Mouse (Mus musculus): ENCODE data around the gene Naxd. TPM values are rescaled to one million over a fixed set of nuclear protein-coding genes. Genes with fewer than 3 reads are reported as not detected.

Gene Naxd
- polyA plus RNA-seq, 1 experiment from 2014 or later: 83.5 TPM

GRCm38 (mm10) chr8:11542031-11542430 lies 44.7 kb downstream of the Naxd start:
- ATAC-seq: no peak
- H3K4me2 ChIP-seq (replicated peaks; ENCODE audit: low read depth): no peak overlapping the region

GRCm38 (mm10) chr8:11542866-11543265 lies 45.6 kb downstream of the Naxd start:
- no peak for ATAC-seq
- WGBS: 85% methylated on average over 4 of the region's 4 CpGs
- H3K9ac ChIP-seq (ENCODE audit: low read depth, low read length): no peak overlapping the region
- no peak for TF ChIP-seq CTCF (IDR thresholded peaks at IDR 0.05; ENCODE audit: low read depth)
- H3K36me3 ChIP-seq (ENCODE audit: control insufficient read depth, insufficient read depth): peaks cover 37% of the 10 kb centered on the region
- H3K27ac ChIP-seq (ENCODE audit: low read depth, low read length): no peak overlapping the region
- H3K9me3 ChIP-seq (ENCODE audit: control insufficient read depth): no peaks in the 10 kb centered on the region
- H3K4me2 ChIP-seq (replicated peaks; ENCODE audit: low read depth): no peak overlapping the region
- no peak overlapping the region for H3K4me3 ChIP-seq (ENCODE audit: low read depth, low read length)
- H3K4me1 ChIP-seq (replicated peaks; ENCODE audit: control insufficient read depth, insufficient read depth, low read length): no peaks in the 10 kb centered on the region
- no peaks in the 10 kb centered on the region for H3K27me3 ChIP-seq (replicated peaks; ENCODE audit: control insufficient read depth, insufficient read depth, low read length)

More at GRCm38 (mm10) chr8:11542031-11542430, 44.7 kb downstream of the Naxd start:
- H3K4me3 ChIP-seq (ENCODE audit: low read depth, low read length): no peak overlapping the region
- H3K4me1 ChIP-seq (replicated peaks; ENCODE audit: control insufficient read depth, insufficient read depth, low read length): no peaks in the 10 kb centered on the region
- no peak for TF ChIP-seq CTCF (IDR thresholded peaks at IDR 0.05; ENCODE audit: low read depth)
- no peaks in the 10 kb centered on the region for H3K27me3 ChIP-seq (replicated peaks; ENCODE audit: control insufficient read depth, insufficient read depth, low read length)
- H3K27ac ChIP-seq (ENCODE audit: low read depth, low read length): no peak overlapping the region
- H3K9ac ChIP-seq (ENCODE audit: low read depth, low read length): no peak overlapping the region
- H3K9me3 ChIP-seq (ENCODE audit: control insufficient read depth): no peaks in the 10 kb centered on the region
- WGBS: 89% methylated on average over 12 of the region's 12 CpGs
- H3K36me3 ChIP-seq (ENCODE audit: control insufficient read depth, insufficient read depth): peaks cover 40% of the 10 kb centered on the region

- H3K4me1 ChIP-seq (replicated peaks; ENCODE audit: control insufficient read depth, insufficient read depth, low read length): no peaks in the 10 kb centered on the region
- H3K9ac ChIP-seq (ENCODE audit: low read depth, low read length): no peak overlapping the region
- no peaks in the 10 kb centered on the region for H3K9me3 ChIP-seq (ENCODE audit: control insufficient read depth)
- H3K4me2 ChIP-seq (replicated peaks; ENCODE audit: low read depth): no peak overlapping the region
- H3K36me3 ChIP-seq (ENCODE audit: control insufficient read depth, insufficient read depth): peaks cover 29% of the 10 kb centered on the region
- ATAC-seq: peak; percentile 20; the same call in 1 of the 2 replicates
- TF ChIP-seq CTCF (IDR thresholded peaks at IDR 0.05; ENCODE audit: low read depth): peak; percentile 74
- no peak overlapping the region for H3K27ac ChIP-seq (ENCODE audit: low read depth, low read length)
- WGBS: 58% methylated on average over 3 of the region's 3 CpGs
- H3K27me3 ChIP-seq (replicated peaks; ENCODE audit: control insufficient read depth, insufficient read depth, low read length): no peaks in the 10 kb centered on the region
- H3K4me3 ChIP-seq (ENCODE audit: low read depth, low read length): no peak overlapping the region
These were observed 47.1 kb downstream of the Naxd start for GRCm38 (mm10) chr8:11544386-11544785.

- Histone ChIP-seq H3K4me2 (replicated peaks; ENCODE audit: low read depth) (no peak overlapping the region), H3K4me1 (replicated peaks; ENCODE audit: control insufficient read depth, insufficient read depth, low read length) (0 out of 2 replicates have a peak, but pooled peaks cover 4% of the 10 kb centered on the region), H3K27ac (ENCODE audit: low read depth, low read length) (no peak overlapping the region), H3K4me3 (ENCODE audit: low read depth, low read length) (no peak overlapping the region), H3K36me3 (ENCODE audit: control insufficient read depth, insufficient read depth) (peaks cover 13% of the 10 kb centered on the region), H3K9me3 (ENCODE audit: control insufficient read depth) (no peaks in the 10 kb centered on the region), H3K27me3 (replicated peaks; ENCODE audit: control insufficient read depth, insufficient read depth, low read length) (no peaks in the 10 kb centered on the region), H3K9ac (ENCODE audit: low read depth, low read length) (no peak overlapping the region)
- 70% methylated on average over 6 of the region's 6 CpGs for WGBS
- no peak for ATAC-seq
- peak; percentile 69 for TF ChIP-seq CTCF (IDR thresholded peaks at IDR 0.05; ENCODE audit: low read depth)
These were observed 49.8 kb downstream of the Naxd start for GRCm38 (mm10) chr8:11547063-11547462.

- no peak for ATAC-seq
- 16% methylated on average over 7 of the region's 7 CpGs for WGBS
- 0 out of 2 replicates have a peak overlapping the region, but pooled peaks have one; percentile 3 for H3K27ac ChIP-seq (ENCODE audit: low read depth, low read length)
These were observed 52.4 kb downstream of the Naxd start for GRCm38 (mm10) chr8:11549706-11550105.

GRCm38 (mm10) chr8:11550281-11550948 lies 53.1 kb downstream of the Naxd start, which contains the start of gene Cars2:
Gene Cars2 (minus strand): TSS chr8:11550783.
- under 1% methylated on average over 53 of the region's 53 CpGs for WGBS
- peak; percentile 5; the same call in 1 of the 2 replicates for TF ChIP-seq CTCF (IDR thresholded peaks at IDR 0.05; ENCODE audit: low read depth)

More at GRCm38 (mm10) chr8:11549706-11550105, 52.4 kb downstream of the Naxd start:
- Histone ChIP-seq H3K27me3 (replicated peaks; ENCODE audit: control insufficient read depth, insufficient read depth, low read length) (no peaks in the 10 kb centered on the region), H3K9ac (ENCODE audit: low read depth, low read length) (no peak overlapping the region), H3K4me3 (ENCODE audit: low read depth, low read length) (peak overlapping the region; percentile 69), H3K36me3 (ENCODE audit: control insufficient read depth, insufficient read depth) (peaks cover 8% of the 10 kb centered on the region; the same call in 1 of the 2 replicates), H3K9me3 (ENCODE audit: control insufficient read depth) (no peaks in the 10 kb centered on the region), H3K4me1 (replicated peaks; ENCODE audit: control insufficient read depth, insufficient read depth, low read length) (0 out of 2 replicates have a peak, but pooled peaks cover 4% of the 10 kb centered on the region), H3K4me2 (replicated peaks; ENCODE audit: low read depth) (peak overlapping the region; percentile 91)
- peak; percentile 80 for TF ChIP-seq CTCF (IDR thresholded peaks at IDR 0.05; ENCODE audit: low read depth)

More at GRCm38 (mm10) chr8:11550281-11550948, 53.1 kb downstream of the Naxd start, which contains the start of gene Cars2:
- no peaks in the 10 kb centered on the region for H3K27me3 ChIP-seq (replicated peaks; ENCODE audit: control insufficient read depth, insufficient read depth, low read length)
- 0 out of 2 replicates have a peak, but pooled peaks cover 4% of the 10 kb centered on the region for H3K4me1 ChIP-seq (replicated peaks; ENCODE audit: control insufficient read depth, insufficient read depth, low read length)
- H3K9me3 ChIP-seq (ENCODE audit: control insufficient read depth): no peaks in the 10 kb centered on the region
- H3K27ac ChIP-seq (ENCODE audit: low read depth, low read length): peak within 1 kb of the TSS; percentile 87
- peaks cover 8% of the 10 kb centered on the region; the same call in 1 of the 2 replicates for H3K36me3 ChIP-seq (ENCODE audit: control insufficient read depth, insufficient read depth)
- H3K4me3 ChIP-seq (ENCODE audit: low read depth, low read length): peak within 1 kb of the TSS; percentile 69
- peak within 1 kb of the TSS; percentile 76 for H3K9ac ChIP-seq (ENCODE audit: low read depth, low read length)
- peak; percentile 76 for ATAC-seq
- H3K4me2 ChIP-seq (replicated peaks; ENCODE audit: low read depth): peak within 1 kb of the TSS; percentile 91

Measured in intestine, postnatal 0 days (tissue).